Mouse (Mus musculus) central nervous system, embryonic 18 days (tissue): ENCODE results near the gene Esf1. TPM values are rescaled to one million over a fixed set of nuclear protein-coding genes. Genes with fewer than 3 reads are reported as not detected.

Source experiments
- polyA plus RNA-seq: library from polyadenylated mRNA; depleted of rRNA; stranded (reverse); fragments of >200 nt; gene quantifications from 2 replicates; pipeline ENCODE4 v1.2.3, GENCODE M21; 2012; rRNA removed

Esf1 gene
- polyA plus RNA-seq = 7.5 and 8.4 TPM in 2 replicates

DNA sequence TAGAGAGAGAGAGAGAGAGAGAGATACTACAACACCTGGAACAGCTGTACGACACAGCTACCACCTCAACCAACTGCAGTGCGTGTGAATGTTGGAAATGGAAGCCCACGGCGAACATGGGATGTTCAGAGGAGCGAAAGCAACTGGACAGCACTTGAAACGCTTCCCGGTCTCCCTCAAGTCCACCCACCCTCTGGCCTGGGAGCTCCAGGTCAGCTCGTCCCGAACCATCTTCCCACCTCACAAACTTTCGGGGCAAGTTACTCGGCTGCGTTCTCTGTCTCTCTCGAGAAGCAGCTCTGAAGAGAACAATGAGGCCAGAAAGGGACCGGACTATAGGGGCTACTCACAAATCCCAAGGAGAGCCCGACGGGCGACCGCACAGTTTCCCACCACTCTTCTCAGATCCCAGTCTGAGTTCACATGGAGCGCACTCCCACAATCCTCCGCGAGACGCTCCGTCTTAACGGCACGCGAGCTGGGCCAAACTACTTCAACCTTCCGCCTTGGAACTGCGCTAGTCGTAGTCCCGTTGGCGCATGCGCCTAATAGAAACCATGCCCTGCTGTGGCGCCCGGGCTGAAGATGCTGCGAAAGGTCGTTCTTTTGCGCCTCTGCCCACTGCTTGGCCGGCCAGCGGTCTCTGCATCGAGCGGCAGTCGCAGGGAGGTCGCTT, at the start of gene Esf1, which contains the start of gene Ndufaf5:
Gene Esf1 (minus strand): TSS at position 438 of the 676 bp plus-strand sequence.
Gene Ndufaf5 (plus strand): TSS at position 523 of the 676 bp plus-strand sequence.

DNA sequence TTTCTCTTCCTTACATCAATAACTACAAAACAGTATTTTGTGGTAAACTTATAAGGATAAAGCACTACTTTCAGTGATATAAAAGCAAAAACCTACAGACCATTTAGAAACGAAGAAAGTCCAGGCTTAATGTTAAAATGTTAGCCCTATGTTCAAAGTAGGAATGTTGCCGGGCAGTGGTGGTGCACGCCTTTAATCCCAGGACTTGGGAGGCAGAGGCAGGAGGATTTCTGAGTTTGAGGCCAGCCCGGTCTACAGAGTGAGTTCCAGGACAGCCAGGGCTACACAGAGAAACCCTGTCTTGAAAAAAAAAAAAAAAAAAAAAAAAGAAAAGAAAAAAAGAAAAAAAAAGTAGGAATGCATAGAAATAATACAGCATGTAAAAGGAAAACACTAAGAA, 18.6 kb downstream of the Esf1 start, which contains the start of gene Gm17374:
Gene Gm17374 (plus strand): TSS at position 301 of the 400 bp plus-strand sequence.

Other genes with a start within 250 kb of the Esf1 start
- gene Tasp1, start 103.8 kb downstream of the Esf1 start, polyA plus RNA-seq = 15.8 and 16.7 TPM in 2 replicates
- gene Gm17374, start 18.5 kb downstream of the Esf1 start, polyA plus RNA-seq = not detected in 2 replicates
- gene Ndufaf5, start 85 bp upstream of the Esf1 start, polyA plus RNA-seq = 45.7 and 46.4 TPM in 2 replicates
- not detected in 2 replicates for gene Sel1l2, start 219.1 kb upstream of the Esf1 start, polyA plus RNA-seq
- 28.3 and 29.3 TPM in 2 replicates for gene Macrod2, start 224.7 kb upstream of the Esf1 start, polyA plus RNA-seq